Mouse (Mus musculus): ENCODE data around the gene Shisal1.

Gene Shisal1

DNA sequence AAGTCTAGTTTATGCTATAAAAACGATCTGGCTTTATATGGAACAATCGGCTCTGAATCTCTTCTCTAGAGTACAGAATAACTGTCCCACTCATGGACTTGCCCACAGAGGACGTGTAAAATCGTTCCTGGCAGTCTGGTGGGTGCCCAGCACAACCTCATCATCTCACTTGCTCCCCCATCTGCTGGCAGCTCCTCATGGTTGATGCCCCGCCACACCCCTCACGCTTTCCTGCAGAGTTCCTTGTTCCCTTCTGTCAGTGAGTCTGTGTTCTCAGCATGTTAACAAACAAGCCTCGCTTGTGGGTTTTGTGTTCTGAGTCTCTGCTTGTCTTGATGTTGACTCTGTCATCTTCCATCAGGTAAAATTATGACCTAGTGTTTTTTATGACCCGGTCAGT, 79.5 kb downstream of the Shisal1 start:
- DNase-seq, result no peak

DNA sequence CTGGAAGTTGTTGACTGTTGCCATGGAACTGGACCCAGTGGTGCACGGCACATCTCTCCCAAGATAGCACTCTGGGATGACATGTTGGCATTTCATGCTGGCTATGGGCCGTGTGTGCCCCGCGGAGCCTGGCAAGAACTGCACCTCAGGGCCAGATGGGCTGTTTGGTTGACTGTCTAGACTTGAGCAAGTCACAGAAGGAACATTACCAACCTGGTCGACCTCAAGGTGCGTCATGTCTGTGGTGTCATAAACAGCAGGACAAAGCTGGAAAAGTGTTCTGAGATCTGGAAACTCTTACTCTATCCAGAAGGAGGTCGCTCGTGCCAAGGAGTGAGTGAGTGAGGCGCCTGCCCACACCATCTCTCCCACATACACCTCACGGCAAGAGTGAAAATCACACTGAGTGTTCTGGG, 80.3 kb downstream of the Shisal1 start:
- no peak for DNase-seq

DNA sequence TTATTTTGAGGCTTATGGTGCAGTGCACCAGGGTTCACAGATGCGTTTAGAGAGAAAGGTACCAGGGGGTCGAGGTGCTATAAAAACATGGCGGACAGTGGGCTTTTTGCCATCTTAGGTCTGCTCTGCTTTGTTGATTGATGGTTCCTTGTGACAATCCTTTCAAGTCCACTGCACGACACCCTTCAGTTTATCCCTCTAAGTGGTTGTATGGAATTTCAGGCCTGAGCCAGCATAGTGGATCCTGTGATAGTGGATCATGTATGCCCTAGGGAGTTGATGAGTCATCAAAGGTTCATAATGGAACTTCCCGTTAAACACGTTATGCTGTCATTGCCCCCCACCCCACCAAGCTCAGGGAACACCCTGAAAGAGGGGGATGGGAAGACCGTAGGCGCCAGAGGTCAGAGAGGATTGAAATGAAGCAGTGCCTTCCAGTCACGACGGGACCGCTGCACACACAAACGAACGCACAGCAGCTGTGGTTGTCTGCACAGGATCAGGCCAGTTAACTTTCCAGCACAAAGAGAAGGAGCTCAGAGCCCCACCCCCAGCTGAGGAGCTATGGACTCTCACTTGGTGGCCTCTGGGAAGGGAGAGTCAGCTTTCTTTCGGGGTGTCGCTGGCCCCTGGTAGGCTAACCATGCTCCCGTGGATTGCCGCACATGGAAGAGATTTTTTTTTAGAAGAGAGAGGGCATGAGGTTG, 81.1 kb downstream of the Shisal1 start:
- DNase-seq, result no peak

- no peak for DNase-seq
Measured at GRCm38 (mm10) chr15:84364746-84365145, 82.2 kb downstream of the Shisal1 start.

DNA sequence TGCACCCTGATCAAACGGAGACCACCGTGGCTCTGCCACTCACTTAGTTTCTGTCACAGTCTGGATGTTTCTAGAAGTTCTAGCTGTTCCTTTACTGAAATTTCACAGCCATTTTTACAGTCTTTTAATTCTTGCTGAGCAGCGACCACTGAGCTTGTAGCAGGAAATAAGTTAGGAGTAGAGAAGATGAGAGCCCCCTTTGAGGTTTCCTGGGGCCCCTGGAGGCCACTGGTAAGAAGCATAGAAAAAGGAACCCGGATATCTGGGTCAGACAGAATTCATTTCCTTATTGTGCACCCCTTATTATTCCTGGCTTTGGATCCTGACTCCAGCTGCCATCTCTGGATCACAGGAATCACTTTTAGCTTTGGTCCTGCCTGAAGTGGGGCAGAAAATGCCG, 91.8 kb downstream of the Shisal1 start:
- no peak for DNase-seq

GRCm38 (mm10) chr15:84351915-84352844, 94.7 kb downstream of the Shisal1 start:
- DNase-seq, result no peak

DNA sequence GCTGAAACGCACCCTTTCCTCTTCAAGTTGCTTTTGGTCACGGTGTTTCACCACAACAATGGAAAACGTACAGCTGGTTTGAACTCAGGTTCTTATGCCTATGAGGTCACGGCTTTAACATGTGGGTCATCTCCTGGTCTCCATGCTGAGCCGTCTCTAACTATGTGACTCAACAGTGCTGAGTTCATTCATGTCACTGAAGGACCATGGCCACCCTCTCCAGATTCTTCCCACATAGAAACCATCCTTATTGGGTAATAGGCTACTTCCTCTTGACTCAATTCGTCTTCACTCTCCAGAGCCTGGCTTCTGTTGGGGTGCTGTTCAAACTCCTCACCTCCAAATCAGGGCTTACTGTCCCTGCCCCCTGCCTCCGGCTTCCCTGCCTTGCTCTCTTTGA, 95.6 kb downstream of the Shisal1 start:
- no peak for DNase-seq

- DNase-seq, result no peak
Measured at GRCm38 (mm10) chr15:84349915-84350738, 96.8 kb downstream of the Shisal1 start.

- no peak for DNase-seq
Measured at GRCm38 (mm10) chr15:84348769-84349168, 98.1 kb downstream of the Shisal1 start.

DNA sequence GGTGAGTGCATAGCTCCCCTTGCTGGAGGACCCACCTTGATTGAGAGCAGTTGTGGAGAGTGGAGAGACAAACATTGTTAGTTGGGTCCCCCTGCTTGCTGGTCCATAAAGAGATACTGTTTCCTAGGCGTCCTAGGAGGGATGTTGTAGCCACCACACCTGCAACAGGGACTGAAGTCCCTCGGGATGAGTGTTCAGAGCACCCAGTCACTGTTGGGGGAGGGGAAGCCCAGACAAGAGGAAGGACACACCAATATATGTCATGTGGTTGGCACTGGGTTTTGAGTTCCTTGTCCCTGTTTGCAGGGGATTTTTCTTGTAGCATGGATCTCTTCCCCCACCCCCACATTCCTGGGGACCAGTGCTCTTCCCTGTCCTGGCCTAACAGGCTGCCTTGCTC, 106.0 kb downstream of the Shisal1 start:
- no peak for DNase-seq

- DNase-seq, result no peak
Measured at GRCm38 (mm10) chr15:84337599-84337998, 109.3 kb downstream of the Shisal1 start.

DNA sequence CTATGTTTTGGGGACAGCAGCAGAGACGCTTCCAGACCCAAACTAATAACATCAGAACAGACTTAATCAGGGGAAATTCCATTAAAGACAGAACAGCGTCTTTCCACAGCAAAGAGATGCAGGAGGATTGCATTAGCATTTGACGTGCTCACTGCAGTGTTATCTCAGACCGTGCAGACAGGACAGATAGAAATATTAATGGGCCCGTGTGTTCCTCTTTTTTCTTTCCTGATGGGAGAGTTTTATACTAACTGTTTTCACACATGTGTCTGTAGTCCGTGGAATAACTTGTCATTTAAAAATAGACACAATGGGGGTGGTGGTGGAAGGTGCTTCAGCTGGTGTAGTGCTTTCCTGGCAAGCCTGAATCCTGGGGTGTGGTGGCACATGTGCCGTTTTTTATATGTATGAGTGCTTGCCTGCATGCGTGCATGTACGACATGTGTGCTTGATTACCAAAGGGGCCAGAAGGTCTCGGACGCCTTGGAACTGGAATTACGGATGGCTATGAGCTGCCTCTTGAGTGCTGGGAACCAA, 110.5 kb downstream of the Shisal1 start:
- no peak for DNase-seq

GRCm38 (mm10) chr15:84331066-84331612, 115.8 kb downstream of the Shisal1 start:
- DNase-seq, result peak; percentile 36 to 46

- peak; percentile 52 to 84 for DNase-seq
Measured at GRCm38 (mm10) chr15:84329940-84330339, 117.0 kb downstream of the Shisal1 start.

All from kidney, postnatal 25 days (tissue).